Mouse (Mus musculus) layer of hippocampus, postnatal 14 days (tissue): Measurements from ENCODE around the gene Fpgs. TPM values are rescaled to one million over a fixed set of nuclear protein-coding genes. Genes with fewer than 3 reads are reported as not detected.

Experiments
- DNase-seq, 2 experiments: peaks; one replicate each; pipeline ENCODE4 v3.0.0; 2021 to 2022; ENCODE audit warnings: low spot score in 2 of 2, mixed read lengths in 1 of 2
- long read RNA-seq, 2 experiments: library from polyadenylated mRNA; stranded (forward); transcript quantifications; one replicate each; pipeline ENCODE4 v2.0.0; 2021
- total RNA-seq, 2 experiments: library from RNA; stranded (reverse); gene quantifications; 2 replicates each; pipeline ENCODE4 v1.2.3; 2021

The Fpgs gene
- total RNA-seq: 10 to 100 TPM; 11.6 to 13.0 TPM
- long read RNA-seq, experiment 1, transcript Fpgs-201 (15 exons, 2,273 nt): major isoform, 13 of 22 reads
- long read RNA-seq, experiment 1, partial matches to known transcripts: 2 of 22 reads
- long read RNA-seq, experiment 1, other reads (novel, unspliced or antisense): 7 of 22 reads
- long read RNA-seq, experiment 2, transcript Fpgs-201 (15 exons, 2,273 nt): major isoform, 6 of 15 reads
- long read RNA-seq, experiment 2, partial matches to known transcripts: 2 of 15 reads
- long read RNA-seq, experiment 2, other reads (novel, unspliced or antisense): 7 of 15 reads

DNA sequence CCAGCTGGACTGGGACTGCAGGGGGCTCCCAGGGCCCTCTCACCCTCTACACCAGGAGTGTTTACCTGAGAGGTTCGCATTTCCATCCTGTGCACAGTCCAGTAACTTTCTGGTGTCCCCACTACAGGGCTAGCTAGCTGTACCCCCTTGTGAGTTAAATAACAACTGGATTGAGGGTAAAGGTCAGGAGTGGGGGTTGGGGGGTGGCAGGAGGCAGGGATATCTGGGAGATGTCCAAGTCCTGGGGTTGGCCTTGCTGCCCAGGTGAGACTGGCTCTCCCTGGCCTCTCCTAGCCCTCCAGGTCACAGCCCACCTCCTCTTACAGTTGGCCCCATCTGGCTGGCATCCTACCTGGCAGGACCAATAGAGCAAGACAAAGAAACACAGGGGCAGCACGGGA lies at the start of gene Fpgs:
TSS of gene Fpgs (minus strand) at position 125 of the 401 bp plus-strand sequence.
- DNase-seq: no peak

DNA sequence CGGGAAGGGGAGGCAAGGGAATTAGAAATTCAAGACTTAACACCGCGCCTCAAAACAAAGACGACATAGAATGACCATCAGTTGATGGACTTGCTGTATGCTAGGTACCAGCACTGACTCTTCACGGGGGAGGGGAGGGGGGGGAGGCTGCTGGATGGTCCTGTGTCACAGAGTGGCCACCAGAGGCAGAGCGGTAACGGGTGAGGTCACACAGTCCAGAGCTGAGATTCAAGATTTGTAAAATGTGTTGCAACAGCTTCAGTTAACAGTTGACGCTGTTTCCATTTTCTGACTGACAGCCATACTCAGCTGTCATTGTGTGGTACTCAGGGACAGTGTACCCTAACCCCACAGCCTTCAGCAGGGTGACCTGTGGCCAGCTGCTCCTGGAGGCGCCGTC lies 48.2 kb upstream of the Fpgs start:
- no peak for DNase-seq

DNA sequence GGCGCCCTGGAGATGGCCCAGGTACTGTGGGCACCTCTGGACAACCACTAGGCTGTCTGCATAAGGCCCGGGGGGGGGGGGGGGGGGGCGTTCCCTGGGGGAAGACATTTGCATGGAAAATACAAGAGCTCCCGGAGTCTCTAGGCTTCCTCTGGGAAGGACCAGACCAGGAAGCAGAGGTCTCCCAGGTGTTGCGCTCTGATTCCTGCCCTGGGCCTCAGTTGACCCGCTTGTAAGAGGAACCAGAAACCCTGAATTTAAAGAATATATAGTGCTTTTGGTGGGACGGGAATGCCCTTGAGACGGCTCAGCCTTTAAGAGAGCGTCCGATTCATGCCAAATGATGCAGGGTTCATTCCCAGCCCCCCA lies 47.7 kb upstream of the Fpgs start:
- DNase-seq: no peak

DNA sequence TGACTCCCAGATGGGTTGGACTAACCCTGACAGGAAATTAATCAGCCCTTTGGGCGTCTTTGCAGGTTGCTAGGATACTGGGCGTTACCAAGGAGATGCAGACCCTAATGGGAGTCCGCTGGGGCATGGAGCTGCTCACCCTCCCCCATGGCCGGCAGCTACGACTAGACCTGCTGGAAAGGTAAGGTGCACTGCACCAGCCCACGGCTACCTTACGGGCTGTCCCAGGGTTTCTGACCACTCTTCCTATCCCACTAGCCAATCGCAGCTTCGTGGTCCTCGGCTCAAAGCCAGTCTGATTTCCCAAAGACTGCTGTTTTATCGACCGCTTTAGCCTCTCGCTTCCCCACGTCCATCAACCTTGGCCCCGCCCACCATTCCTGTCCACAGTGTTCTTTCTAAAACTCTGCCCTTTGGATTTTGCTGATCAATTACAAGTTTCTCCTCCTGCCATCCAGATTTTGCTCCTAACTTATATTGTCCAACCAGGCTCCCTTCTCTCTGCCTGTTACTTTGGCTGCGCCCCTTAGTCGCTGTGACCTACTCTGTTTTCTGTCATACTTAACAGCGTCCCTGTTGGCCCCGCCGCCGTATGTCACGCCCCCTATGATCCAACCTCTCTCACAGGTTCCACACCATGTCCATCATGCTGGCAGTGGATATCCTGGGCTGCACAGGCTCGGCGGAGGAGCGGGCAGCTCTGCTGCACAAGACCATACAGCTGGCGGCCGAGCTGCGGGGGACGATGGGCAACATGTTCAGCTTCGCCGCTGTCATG lies 47.1 kb upstream of the Fpgs start:
- DNase-seq: no peak

DNA sequence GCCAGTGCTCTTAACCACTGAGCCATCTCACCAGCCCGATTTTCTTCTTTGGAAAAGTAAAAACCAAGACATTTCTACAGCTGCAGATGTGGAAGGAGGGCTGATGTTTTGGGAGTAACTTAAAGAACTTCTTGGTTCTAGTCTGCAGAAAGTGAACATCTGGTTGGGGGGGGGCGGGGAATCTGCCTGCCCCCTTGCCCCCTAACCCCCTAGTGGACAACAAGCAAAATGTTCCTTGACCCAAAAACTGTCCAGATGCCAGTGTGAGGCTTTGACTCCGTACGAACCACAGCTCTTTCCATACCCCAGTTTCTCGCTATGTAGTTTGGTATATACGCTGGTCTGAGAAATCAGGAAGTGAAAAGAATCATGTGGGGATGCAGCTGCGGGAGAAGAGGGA lies 46.3 kb upstream of the Fpgs start:
- DNase-seq: no peak

DNA sequence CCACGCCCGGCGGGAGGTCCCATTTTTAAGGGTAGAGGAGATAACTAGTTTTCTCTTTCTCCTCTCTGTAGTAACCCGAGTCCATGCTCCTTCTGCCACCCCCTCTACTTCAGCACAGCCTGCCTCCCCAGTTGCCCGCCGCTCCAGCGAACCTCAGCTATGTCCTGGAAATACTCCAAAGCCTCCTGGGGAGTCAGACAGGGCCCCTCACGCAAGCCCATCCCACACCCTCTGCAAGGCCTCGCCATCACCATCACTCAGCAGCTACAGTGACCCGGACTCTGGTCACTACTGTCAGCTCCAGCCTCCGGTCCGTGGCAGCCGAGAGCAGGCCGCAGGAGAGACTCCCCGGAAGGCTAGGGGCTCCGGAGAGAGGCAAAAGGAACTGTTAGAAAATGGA lies 45.1 kb upstream of the Fpgs start:
- no peak for DNase-seq

DNA sequence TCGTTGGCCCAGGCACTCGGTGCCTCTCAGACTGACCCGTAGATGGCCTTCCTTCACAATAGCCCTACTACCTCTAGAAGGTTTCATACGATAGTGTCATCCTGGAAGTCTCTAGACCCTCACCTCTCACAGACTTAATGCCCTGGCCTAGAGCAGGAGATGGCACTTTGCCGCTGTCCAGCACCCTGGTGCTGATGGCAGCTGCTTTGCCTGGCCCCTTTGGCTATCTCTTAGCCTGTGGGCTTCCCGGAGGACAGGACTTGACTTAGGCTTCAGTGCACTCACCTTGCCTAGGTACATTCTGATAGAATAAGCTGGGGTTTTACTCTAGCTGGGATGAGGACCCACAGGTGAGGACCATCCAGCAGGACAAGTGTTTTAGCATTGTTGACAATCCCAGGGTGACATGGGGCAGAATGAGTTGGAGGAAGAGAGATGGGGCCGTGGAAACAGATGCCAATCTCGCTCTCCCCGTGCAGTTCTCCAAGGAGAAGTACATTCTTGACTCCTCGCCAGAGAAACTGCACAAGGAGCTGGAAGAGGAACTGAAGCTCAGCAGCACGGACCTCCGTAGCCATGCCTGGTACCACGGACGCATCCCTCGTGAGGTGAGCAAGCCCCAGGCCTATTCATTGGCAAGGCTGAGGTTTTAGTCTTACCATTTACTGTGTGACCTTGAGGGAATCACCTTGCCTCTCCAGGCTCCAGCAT lies 40.5 kb upstream of the Fpgs start:
- DNase-seq: no peak

DNA sequence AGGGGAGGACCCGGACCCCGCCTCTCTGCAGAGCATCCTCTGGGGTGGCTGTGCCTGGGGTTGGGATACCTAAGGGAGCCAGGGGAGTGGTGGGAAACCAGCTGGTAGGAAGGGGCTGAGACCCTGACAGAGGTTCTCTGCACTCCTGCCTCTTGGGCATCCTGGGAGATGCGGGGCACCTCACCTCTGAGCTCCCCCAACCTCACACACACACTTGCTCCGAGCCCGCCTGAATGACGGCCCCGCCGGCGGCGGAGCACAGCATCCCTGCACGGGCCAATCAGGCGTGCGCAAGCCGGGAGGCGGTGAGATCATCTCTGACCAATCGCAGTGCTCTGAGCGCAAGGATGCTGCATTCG lies 38.2 kb upstream of the Fpgs start:
- peak; percentile 76 to 83 for DNase-seq

DNA sequence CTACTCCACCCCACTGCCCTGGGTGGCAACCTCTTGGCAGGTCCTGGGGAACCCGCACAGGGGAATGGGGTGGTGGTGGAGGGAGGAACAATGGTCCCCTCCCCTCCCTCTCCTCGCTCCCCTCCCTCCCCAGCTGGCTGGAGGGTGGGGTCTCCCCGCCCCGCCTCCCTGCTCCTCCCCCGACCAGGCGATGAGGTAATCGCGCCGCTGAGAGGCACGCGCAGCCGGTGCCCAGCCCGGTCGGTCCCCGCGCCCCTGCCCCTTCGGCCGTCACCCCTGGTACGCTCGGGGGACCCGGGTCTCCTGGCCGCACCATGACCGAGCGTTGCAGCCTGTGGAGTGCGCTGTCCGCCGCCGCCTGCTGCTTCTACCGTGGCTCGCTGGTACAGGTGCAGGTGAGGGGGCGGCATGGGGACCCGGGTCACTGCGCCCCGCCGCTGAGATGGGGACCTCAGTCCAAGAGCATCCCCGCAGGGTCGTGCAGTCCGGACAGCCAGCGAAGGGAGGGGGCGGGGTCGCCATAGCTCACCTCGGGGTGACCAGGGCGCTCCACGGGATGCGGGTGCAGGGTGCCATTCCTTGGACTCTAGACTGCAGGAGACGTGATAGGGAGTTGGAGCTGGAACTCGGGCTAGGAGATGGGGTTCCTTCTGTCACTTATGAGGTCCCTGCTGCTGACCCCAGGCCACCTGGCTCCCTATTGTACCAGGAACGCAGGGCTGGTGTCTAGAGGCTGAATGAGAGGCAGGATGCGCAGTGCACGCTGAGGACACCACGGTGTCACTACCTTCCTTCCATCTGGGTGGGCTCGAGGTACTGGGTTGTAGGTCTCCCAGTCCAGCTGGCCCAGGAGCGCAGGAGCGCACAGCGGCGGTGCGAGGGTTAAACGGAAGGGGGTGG lies 37.6 kb upstream of the Fpgs start:
- peak; percentile 61 to 69 for DNase-seq

DNA sequence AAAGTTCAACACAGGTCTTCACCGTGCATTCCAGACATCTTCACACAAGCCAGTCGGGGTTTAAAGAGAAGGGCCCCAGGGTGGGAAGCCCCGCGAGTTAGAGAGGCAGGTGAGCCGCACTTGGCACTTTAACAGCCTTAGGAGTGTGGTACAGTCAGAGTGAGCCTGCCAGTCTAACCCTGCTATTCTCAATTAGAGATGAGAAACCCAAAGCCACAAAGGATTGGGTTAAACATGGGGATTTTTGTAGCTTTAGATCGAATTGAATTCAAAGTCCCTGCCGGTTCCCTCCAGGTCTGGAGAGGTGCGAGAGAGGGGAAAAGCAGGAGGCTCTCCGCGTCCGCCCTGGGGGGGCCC lies 36.9 kb upstream of the Fpgs start, which contains the start of gene 6330409D20Rik:
TSS of gene 6330409D20Rik (minus strand) at position 101 of the 357 bp plus-strand sequence.
- no peak for DNase-seq

DNA sequence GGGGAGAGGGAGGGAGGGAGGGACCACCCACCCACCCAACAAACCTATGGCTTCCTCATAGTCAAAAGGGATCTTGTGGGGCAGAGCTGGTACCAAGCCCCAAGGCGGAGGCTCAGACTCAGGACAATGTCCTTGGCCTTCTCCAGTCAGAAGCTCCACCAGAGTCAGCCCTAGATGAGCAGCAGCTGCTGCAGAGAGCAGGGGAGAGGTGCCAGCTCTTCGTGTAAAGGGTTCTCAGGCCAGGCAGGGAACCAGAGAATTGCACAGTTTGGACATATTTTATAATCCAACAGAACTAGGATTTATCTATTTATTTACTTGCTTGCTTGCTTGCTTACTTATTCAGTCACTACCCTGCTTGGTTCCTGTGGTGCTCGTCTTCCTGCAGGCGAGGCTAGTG lies 35.4 kb upstream of the Fpgs start:
- no peak for DNase-seq

DNA sequence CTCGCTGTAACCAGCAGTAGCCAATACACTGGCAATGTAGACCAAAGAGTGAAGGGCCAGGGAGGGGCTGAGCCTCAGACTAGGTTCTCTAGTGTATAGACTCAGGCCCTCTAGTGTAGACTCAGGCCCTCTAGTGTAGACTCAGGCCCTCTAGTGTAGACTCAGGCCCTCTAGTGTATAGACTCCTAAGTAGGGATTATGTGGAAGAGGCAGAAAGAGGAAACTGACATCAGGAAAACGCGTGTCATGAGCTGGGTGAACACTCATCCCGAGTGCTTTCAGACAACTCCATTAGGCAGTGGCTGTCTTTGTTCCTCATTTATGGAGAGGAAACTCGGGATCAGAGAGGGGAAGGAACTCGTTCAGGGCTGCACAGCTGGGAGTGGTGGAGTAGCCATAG lies 33.1 kb upstream of the Fpgs start:
- DNase-seq: no peak

DNA sequence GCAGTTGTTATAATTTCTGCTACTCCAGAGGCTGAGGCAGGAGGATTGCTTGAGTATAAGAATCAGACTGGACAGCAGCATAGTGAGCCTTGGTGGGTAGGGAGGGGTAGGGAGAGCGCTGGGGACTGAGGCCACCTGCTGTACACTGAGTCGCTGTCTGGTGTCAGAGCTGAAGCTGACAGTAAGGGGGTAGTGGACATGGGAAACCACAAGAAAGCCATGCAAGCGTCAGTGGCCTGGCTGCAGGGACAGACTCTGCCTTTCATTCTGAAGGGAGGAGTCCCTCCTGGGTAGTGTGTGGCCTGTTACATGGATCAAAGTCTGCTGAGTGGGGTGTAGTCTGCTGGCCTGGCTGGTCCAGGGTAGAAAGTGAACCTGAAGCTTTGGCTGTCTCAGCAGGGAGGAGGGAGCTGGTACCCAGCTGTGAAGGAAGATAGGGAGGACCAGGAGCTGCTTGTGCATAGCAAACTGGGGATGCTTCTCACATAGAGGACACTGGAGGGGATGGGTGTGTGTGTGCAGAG lies 32.4 kb upstream of the Fpgs start:
- no peak for DNase-seq

DNA sequence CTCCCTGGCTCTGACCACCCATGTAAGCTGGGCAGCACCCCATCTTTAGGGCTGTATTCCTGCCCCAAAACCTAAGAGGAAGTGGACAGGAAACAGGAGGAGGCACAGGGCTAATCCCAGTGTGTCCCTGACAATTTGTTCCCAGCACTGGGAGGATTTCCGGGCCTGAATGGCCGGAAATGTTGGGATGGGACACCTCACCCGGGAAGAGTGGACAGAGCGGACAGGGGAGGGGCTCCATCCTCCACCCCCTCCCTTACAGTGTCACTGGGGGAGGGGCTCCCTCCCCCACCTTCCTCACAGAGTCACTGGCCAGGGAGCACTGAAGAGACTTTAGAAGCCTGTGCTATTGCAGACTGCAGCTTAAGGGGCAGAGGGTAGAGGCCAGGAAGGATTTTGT lies 31.0 kb upstream of the Fpgs start:
- no peak for DNase-seq

DNA sequence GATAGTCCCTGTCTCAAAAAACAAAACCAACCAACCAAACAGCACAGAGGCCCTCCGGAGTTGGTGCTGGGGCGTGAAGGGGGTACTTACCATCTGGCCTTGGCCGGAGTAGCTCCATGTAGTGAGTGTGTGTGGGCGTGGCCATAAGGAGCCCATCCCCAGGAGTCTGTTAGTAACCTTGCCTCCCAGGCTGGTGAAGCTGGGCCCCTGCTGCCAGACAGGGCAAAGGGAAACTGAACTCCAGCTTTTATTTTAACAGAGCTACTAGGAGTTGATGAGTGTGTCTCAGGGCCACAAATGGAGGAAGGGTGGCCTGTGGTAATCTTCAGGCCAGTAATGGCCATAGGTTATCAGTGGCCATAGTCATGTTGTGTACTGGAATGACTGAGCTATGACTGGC lies 30.5 kb upstream of the Fpgs start:
- no peak for DNase-seq

DNA sequence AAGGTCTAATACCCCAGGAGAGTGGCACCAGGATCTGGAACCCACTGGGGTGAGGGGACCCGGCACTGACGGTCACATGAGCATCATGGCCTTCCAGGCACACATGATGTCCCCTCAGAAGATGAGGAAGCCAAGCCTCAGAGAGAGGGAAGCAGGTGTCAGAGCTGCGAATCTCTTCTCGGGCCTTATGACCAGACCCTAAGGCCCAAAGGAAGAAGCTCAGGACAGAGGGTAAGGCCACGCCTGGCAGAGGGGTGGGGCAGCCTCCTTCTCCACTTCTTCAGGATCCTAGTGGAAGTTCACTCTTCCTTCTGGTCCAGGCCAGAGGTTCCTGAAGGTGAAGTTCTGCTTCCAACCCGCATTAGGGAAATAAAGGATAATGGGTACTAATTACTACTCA lies 28.8 kb upstream of the Fpgs start:
- no peak for DNase-seq

DNA sequence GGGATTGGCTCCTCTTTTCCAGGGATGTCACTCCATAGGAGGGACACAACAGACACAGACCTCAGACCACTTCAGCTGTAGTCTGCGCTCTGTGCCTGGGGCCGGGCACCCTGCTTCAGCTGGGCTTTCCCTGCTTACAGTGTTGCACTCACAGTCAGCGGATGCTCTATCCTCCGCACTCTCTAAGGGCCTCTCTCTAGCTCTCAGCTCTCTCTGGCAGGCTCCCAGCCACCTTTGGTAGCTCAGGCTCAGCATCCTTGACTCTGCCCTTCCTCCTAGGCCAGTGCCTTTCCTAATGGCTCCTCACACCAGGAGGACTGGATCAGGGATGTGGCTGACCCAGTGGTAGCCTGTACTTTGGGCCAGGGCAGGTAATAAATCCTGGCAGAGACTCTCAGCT lies 28.0 kb upstream of the Fpgs start:
- DNase-seq: no peak

DNA sequence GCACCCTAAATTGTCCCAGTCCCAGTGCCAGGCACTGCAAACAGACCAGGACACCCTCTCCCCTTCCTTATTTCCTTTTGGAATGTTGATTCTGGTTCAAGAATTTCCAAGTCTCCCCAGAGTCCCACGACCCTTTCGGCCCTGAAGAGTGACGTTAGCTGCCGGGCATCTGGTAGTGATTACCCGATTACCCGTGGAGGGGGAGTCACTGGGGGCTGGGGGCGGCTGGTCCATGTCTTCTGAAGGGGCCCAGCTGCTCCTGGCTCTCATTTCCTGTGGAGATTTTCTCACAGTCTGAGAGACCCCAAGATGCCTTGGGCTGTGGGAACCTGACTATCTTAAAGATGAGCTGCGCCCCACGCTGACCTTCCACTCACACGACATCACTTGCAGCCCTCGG lies 26.9 kb upstream of the Fpgs start:
- DNase-seq: no peak

DNA sequence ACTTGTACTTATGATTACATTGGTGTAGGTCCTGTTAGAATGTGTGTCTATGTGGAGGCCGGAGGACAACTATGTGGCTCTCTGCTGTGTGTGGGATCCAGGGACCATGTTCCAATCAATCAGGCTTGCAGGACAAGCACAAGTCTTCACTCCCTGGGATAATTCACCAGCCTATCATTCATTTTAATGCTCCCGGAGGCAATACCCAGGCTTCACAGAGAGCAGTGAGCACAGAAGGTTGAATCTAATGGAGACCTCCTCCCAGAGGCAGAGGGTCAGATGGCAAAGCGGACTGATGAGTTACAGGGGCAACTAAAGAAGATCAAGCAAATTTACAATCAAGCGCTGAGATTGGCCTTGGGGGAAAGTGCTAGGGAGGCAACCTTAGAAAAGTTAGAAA lies 25.6 kb upstream of the Fpgs start:
- DNase-seq: no peak

DNA sequence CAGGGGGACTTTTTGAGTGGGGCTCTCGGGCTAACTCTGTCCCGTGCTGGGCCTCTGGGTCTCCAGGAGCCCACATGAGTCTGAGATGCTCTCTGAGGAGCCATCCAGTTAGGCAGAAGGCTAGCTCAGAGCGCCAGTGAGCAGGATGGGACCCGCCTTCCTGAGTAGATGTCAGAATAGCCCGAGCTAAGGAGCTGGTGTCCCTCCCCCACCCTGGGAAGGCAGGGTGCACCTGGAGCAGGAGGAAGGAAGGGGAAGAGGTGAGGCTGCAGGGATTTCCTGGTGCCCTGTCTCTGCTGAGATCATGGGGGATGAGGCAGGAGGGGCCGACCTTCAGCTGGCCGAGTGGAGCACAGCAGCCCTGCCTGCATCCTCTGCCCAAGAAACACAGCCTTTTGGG lies 24.5 kb upstream of the Fpgs start:
- DNase-seq: no peak

DNA sequence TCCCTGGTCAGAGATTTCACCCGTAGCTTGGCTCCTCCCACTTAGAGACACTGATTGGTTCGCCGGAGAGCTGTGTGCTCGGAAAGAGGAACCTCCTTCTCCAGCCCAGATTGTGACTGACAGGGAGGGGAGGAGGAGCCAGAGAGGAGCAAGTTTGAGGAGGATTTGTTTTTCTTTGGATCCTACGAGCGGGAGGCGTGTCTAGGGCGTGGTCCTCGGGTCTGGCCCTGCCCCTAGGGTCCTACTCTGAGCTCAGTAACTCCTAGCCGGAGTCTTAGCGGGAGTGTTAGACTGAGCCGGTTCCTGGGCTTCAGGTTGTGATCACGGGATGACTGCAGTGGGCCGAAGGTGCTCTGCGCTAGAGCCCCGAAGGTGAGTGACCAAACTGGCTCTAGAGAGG lies 23.5 kb upstream of the Fpgs start:
- peak; percentile 69 to 91 for DNase-seq
